Comparison of ENCODE assay signal across 8 mouse cellular contexts in the genomic region with DNA sequence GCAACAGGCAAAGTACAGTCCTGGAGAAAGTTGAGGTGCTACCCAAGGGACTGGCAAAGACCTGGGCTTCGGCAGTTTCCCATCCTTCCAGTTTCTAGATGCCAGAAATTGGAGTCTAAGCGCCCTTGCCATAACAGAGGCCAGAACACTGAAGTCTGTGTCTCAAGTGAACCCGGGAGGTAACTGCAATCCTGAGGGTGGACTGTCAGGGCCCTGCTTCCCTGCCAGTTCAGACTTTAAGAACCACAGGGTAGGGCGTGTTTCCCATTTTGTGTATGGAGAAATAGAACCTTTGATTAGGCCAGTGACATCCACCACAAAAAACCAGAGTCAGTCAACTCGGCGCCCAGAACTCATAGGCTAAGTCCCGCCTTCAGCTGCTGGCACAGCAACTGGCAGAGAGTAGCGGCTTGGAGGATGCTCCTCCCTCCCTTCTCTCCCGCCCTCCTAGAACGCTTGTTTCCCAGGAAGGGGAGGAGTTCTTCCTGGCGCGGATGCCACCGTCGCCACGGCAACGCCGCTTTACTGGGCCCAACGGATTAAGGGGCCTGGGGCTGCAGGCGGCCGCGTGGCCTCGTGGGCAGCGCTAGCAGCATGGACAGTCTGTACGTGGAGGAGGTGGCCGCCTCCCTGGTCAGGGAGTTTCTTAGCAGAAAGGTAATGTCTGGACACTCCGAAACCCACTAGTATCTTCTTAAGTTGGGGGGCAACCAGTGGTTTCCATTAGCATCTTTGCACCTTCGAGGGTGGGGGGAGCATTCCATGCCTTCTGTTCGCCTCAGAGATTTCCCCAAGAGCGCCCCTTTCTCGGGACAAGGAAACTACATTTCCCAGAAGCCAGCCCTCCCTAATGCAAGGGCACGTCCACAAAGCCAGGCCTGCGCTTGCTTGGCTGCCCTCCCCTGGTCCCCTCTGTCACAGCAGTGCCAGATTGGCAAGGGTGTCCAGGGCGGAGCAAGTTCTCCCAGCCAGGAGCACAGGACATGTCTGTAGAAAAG. TPM values are rescaled to one million over a fixed set of nuclear protein-coding genes. Genes with fewer than 3 reads are reported as not detected.
DNase-seq lines count a peak whose midpoint lies in the region; ATAC-seq lines count a peak whose summit lies in the region.

A gene (plus strand): TSS at position 471 of the 998 bp plus-strand sequence.

- H3K9me3 ChIP-seq in hindbrain, embryonic 11.5 days (ENCODE audit: control insufficient read depth, low read length) = no peaks in the 10 kb centered on the region
- no peaks in the 10 kb centered on the region for H3K9me3 ChIP-seq in lung, embryonic 16.5 days (ENCODE audit: control insufficient read depth, low read length)

- no peaks in the 10 kb centered on the region; the same call in 1 of the 2 replicates for H3K4me1 ChIP-seq in hindbrain, embryonic 11.5 days (replicated peaks; ENCODE audit: control insufficient read depth, insufficient read depth, low read length)
- peaks cover 7% of the 10 kb centered on the region for H3K4me1 ChIP-seq in lung, embryonic 16.5 days (replicated peaks; ENCODE audit: control insufficient read depth, insufficient read depth, low read length)

- 4% methylated on average over 33 of the region's 33 CpGs for WGBS in hindbrain, embryonic 11.5 days
- 5% methylated on average over 33 of the region's 33 CpGs for WGBS in lung, embryonic 16.5 days

- peak within 1 kb of the TSS; percentile 59 for H3K27ac ChIP-seq in hindbrain, embryonic 11.5 days (ENCODE audit: low read depth, low read length)
- H3K27ac ChIP-seq in lung, embryonic 16.5 days (ENCODE audit: low read length) = peak within 1 kb of the TSS; percentile 93

- H3K36me3 ChIP-seq in hindbrain, embryonic 11.5 days (ENCODE audit: control insufficient read depth, insufficient read depth, low read length) = no peaks in the 10 kb centered on the region
- no peaks in the 10 kb centered on the region for H3K36me3 ChIP-seq in lung, embryonic 16.5 days (ENCODE audit: control insufficient read depth, insufficient read depth, low read length)

- H3K4me3 ChIP-seq in hindbrain, embryonic 11.5 days (ENCODE audit: low read depth, low read length) = peak within 1 kb of the TSS; percentile 42
- H3K4me3 ChIP-seq in lung, embryonic 16.5 days (ENCODE audit: low read length) = peak within 1 kb of the TSS; percentile 71

- peak; percentile 88 for DNase-seq in R1 (ENCODE audit: low read depth, low spot score)
- DNase-seq in cerebellum, postnatal 14 days = peak; percentile 91 to 92
- peak; percentile 86 to 87 for DNase-seq in frontal cortex, postnatal 10 days (ENCODE audit: low spot score in 2 of 2)
- DNase-seq in hindbrain, embryonic 11.5 days (ENCODE audit: low spot score) = peak; percentile 94
- peak; percentile 93 for DNase-seq in layer of hippocampus, adult 9-11 months
- DNase-seq in ovary, postnatal 14 days (ENCODE audit: low spot score) = peak; percentile 85
- DNase-seq in thymus, postnatal 14 days = peak; percentile 69

- peak within 1 kb of the TSS; percentile 56 for H3K9ac ChIP-seq in hindbrain, embryonic 11.5 days (ENCODE audit: low read depth, low read length)
- peak within 1 kb of the TSS; percentile 77 for H3K9ac ChIP-seq in lung, embryonic 16.5 days (ENCODE audit: low read length)

- H3K27me3 ChIP-seq in hindbrain, embryonic 11.5 days (ENCODE audit: control insufficient read depth, insufficient read depth, low read length) = no peaks in the 10 kb centered on the region
- H3K27me3 ChIP-seq in lung, embryonic 16.5 days (ENCODE audit: control insufficient read depth, insufficient read depth, low read depth, low read length) = no peaks in the 10 kb centered on the region

- peak; percentile 97 for ATAC-seq in hindbrain, embryonic 11.5 days (ENCODE audit: low FRiP score)
- ATAC-seq in lung, embryonic 16.5 days (ENCODE audit: low read depth) = peak; percentile 96

- peak within 1 kb of the TSS; percentile 56 for H3K4me2 ChIP-seq in hindbrain, embryonic 11.5 days (replicated peaks; ENCODE audit: low read depth, low read length)
- peak within 1 kb of the TSS; percentile 88 for H3K4me2 ChIP-seq in lung, embryonic 16.5 days (ENCODE audit: low read depth, low read length)

RNA-seq across cellular contexts. Expression of the gene that starts here (rescaled TPM):
- polyA plus RNA-seq in hindbrain, embryonic 11.5 days (2014; fragmentation: Nextera tagmentation; extraction: Ambion mirVana) = 11.9 and 12.6 TPM in 2 replicates
- polyA plus RNA-seq in lung, embryonic 16.5 days (2015; fragmentation: Nextera tagmentation; extraction: Ambion mirVana) = 18.5 and 18.6 TPM in 2 replicates

Comparison
In these comparisons a context has a peak if more than half of its experiments do, and no peak if none do; other contexts are left out.
1. Peak in every context shown above with its lines: DNase-seq, ATAC-seq, H3K4me3 ChIP-seq and H3K27ac ChIP-seq.